Mouse (Mus musculus) regulatory T cell (primary cell): ENCODE data around the gene Atpaf1.

Experiments used
- in situ Hi-C: fragments of 300-600 bp; cut with MboI, MseI; formaldehyde crosslinking; loops from one replicate; pipeline ENCODE4 v1.15.1; 2025; ENCODE audit warnings: high pct_unique_total_duplicates

The Atpaf1 gene

DNA sequence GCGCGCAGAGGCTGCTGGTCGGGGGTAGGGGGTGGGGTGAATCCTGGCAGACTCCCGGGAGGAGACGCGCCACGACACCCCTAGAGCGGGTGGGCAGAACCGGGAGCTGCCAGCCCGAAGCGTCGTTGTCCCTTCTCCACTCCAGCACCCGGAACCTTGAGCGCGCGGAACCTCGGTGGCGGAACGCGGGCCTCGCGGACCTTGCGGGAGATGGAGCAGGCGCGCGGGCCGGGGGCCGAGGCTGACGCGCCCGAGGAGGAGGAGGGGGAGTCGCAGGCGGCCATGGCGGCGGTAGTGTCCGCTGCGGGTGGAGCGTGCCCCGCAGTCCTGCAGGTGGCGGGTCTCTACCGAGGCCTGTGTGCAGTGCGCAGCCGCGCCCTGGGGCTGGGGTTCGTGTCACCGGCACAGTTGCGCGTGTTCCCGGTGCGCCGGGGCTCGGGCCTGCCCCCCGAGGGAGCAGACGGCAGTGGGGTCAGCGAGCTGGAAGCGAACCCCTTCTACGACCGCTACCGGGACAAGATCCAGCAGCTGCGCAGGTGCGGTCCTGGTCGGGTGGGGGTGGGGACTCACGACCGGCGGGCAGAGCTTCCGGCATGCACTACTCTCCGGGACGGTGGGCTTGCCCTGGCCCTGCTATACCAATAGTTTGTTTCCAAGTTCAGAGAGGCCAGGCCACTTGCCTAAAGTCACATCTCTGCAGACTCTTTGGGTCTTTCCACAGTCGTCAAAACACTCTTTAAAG is at the start of gene Atpaf1:
TSS of gene Atpaf1 (plus strand) at position 44 of the 742 bp plus-strand sequence.
- in situ Hi-C loops = loop anchor here (5.0 kb wide), 2 partner anchors 43 to 47 kb away; no protein-coding TSS in a partner anchor

DNA sequence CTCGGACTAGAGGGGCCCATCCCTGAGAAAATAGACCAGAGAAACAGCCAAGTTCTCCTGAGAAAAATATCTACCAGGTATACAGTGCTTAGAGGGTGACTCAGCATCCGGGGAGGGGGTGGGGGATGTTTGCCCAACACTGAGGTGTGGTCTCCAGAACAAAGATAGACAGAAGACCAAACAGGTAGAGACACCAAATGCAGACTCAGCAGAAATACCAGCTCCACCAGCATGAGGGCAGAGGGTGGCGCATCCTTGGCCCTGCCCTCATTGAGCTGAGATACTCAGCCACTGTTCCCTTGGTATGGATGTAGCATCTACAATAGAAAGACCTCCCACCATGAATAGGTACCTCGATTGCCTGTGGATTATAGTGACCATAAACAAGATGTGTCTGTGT is 49.7 kb upstream of the Atpaf1 start:
- in situ Hi-C loops = loop anchor here (5.0 to 10.0 kb wide), 2 partner anchors 97 to 220 kb away; no protein-coding TSS in a partner anchor

DNA sequence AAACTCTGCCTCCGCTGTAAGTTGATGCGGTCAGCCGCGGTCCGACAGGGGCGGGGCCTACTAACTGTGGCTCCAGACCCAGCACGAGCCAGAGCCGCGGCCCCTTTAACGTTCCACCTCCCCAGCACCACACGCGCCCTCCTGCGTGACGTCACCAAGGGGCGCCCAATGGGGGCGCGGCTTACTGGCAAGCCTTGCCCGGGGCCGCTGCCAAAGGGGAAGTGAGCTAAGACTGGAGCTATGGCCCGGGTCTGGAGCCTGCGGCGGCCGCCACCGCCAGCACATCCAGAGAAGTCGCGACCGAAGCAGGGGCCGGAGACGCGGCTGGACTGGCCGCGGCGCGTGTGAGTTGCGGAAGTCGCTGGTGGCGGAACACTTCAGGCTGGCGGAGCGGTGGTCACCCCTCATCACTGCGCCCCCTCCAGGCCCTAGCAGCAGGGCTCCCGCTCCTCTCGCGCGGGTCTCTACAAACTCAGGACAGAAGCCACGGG is 47.0 kb upstream of the Atpaf1 start, which contains the start of gene Efcab14:
TSS of gene Efcab14 (plus strand) at position 194 of the 491 bp plus-strand sequence.
- in situ Hi-C loops = loop anchor here (5.0 to 10.0 kb wide), 2 partner anchors 95 to 217 kb away; no protein-coding TSS in a partner anchor

DNA sequence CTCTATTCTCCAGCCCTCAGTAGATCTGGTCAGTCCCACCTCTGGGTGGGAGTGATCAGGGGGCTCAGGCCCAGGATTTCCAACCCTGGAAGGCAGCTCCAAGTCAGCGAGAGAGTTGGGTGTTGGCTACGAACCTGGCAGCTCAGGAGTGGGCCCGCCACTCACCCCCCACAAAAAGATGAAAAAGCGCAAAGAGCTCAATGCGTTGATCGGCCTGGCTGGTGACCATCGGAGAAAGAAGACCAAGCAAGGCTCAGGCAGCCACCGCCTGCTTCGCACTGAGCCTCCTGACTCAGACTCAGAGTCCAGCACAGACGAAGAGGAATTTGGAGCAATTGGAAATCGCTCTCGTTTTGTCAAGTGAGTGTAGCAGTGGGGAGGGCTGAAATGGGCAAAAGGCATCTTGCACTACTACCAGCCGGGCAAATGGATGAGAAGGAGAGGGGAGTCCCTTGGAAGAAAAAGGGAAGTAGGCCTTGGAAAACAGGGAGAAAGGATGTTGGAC is 46.1 kb upstream of the Atpaf1 start:
- in situ Hi-C loops = loop anchor here (5.0 to 10.0 kb wide), 2 partner anchors 94 to 216 kb away; no protein-coding TSS in a partner anchor

DNA sequence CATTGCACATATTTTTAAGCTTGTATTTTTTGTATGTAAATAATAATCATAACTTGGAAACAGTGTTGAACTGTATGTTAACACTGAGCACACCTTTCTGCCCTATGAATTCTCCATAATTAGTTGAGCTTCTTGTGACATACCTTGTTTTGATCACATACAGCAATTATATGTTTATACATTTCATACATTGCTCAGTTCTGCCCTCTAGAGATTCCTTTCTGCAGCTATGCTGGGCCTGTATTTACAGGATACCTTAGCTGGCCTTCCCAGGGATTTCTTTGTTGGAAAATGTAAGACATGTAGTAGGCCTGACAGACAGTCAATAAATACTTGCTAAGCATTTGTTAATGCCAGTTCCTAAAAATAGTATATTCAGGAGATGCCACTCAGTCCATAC is 42.0 kb upstream of the Atpaf1 start:
- in situ Hi-C loops = loop anchor here (5.0 kb wide), 1 partner anchor 40 kb away; the partner anchor contains the start of genes Atpaf1 and Tex38

DNA sequence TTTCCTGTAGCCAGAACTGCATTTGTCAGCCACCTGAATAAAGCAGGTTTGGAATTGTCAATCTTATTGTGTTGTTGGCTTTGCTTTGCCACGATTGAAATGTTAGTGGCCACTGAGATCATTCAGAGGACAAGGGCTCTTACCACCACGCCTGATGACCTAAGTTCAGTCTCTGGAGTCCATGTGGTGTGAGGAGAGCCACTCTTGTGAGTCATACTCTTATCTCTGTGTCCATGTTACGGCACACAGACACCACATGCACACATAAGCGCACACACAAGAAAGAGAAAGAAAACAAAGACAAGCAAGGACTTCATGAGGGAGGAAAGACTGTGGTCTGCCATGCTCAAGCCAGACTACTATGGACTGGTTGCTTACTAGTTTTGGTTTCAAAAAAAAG is 41.5 kb upstream of the Atpaf1 start:
- in situ Hi-C loops = loop anchor here (5.0 kb wide), 1 partner anchor 39 kb away; the partner anchor contains the start of genes Atpaf1 and Tex38

DNA sequence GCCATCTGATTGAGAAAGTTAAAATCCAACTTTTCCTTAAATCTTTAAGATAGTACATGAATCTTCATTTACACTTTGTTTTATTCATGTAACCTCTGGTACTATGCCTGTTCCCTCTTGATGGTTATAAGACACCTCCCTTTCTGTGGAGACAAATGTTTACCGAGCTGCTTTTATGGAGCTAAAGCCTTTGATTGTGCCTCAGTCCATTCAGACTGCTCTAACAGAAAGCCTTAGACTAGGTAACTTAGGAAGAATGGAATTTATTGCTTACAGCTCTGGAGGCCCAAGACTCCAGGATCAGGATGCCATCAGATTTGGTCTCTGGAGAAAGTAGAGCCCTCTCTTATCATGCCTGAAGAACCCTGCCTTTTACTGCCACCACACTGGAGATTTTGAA is 36.4 kb upstream of the Atpaf1 start:
- in situ Hi-C loops = no loop called here

DNA sequence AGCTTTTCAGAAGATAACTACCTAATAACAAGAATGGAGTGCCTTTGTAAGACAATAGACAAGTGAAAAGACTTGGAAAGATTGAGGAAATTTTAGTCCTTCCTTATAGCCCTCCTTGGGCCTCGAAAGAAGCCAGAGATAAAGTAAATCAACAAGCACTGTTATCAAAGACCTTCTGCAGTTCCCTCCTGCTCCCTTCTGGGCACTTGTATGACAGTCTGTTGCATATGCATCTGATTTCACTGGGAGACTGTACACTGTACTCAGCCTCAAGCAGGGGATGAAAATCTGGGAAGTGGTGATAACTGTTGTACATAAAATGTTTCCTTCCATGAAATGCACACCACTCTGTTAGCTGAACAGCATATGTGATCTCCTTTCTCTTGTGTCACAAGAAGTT is 35.3 kb upstream of the Atpaf1 start:
- in situ Hi-C loops = no loop called here

DNA sequence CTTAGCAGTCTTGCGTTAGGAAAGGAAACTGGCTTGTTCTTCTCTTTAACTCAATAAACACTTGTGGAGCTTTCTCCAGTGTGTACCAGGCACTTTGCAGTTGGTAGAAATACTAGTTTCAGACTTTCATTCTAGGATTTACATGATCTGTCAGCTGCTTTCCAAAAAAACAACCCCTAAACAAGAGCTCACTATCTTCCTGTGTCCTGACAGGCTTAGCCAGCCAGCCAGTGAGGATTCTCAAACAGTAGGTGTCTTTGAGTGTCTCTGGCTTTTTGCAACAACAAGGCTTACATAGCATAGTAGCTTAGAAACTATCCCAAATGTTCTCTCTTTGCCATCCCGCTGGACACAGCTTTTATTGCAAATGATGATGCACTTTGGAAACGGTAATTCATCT is 30.5 kb upstream of the Atpaf1 start:
- in situ Hi-C loops = no loop called here

DNA sequence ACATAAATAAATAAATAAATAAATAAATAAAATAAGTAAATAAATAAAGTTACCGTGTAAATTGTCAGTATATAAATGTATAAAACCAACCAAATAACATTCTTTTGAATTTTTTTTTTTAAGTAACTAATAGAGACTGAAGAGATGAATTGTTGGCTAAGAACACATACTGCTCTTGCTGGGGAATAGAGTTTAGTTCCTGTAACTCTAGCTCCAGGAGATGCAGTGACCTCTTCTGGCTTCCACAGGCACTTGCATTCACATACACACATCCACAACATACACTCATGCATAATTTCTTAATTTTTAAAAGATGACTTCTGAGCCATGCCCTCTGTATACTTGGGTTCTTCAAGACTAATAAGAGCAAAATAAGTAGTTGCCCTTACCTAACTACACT is 29.8 kb upstream of the Atpaf1 start:
- in situ Hi-C loops = no loop called here

DNA sequence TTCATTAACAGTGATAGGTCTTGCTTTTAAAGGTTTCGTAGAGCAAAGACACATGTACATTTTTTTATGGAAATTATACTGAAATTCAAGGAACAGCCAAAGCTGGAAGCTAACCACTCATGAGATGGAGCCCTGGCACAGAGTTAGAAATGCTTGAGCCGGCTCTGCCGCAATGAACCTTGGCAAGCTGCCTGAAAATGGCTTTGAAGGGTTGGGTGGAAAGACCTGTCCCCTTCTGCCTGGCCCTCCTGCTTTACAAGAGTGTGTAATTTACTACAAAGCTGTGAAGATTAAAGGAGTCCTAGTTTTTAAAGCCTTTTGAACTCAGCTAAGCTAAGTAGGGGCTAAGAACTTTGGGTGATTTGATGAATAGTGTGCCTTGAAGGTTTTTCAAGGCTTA is 23.4 kb upstream of the Atpaf1 start:
- in situ Hi-C loops = no loop called here

DNA sequence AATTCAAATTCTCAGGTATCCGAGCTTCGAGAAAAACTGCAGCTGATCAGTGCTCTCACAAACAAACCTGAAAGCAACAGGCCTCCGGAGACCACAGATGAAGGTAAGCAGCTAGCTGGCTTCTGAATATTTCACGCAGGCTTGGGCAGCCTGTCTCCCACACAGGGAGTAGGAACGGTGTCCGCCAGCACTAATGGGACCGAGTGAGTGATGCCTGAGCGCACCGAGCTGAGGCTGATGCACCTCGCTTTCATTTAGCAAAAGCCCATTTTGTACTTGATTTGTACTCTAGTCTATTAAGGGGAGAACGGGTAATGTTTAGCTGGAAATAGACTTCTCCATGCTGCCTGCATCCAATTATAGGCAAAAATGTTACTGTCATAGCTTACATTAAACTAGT is 20.0 kb upstream of the Atpaf1 start:
- in situ Hi-C loops = no loop called here

DNA sequence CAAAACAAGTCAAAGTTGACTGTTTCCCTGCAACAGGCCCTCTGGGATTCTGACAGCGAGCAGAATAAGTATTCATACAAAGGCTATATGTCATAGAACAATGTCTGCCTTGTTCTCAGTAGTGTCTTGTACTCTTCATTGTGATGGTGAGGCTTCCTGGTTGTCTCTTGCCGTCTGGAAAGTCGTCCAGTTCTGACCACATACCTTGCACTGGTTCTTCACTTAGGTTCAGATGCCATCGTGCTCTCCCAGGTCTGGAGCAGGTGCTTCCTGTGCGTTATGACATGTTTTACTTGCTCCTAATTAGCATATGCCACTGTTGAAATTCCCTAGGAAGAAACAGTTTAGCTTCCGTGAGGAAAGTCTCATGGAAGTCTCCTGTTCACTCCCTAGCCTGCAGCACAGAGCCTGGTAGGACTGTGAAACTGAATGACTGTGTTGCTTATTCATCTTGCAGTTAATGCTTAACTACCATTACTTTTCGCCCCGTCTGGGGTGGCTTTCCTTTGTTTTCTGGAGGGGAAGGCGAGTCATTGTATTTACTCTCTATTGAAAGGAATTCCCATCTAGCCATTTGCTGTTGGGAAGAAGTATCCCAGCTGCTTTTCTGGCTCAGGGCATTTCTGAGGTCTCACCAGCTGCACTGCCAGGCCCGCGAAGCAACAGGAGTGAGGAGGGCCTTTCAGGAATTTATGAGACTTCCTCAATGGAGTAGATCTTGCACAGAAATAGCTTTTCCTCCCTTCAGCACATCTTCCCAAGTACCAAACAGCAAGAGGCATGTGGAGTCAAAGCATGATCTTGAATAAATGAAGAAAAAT is 16.8 kb upstream of the Atpaf1 start:
- in situ Hi-C loops = no loop called here

DNA sequence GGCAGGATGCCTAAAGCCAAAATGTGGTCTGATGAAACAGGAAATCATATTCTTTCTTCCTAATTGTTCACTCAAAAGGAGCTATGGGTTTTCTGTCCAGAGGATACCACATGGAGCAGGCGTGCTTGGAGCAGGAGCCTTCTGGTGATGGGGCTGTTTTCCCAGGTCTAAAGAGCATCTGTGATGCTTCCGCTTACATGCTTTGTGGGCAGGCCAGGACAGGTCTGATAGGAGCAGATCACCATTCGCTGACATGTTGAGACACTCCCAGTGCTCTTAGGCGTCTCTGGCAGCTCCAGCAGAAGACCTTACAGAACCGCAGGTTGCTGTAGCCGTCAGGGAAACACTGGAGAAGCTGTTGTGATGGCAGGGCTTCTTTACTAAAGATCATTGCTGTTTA is 9.6 kb upstream of the Atpaf1 start:
- in situ Hi-C loops = no loop called here

DNA sequence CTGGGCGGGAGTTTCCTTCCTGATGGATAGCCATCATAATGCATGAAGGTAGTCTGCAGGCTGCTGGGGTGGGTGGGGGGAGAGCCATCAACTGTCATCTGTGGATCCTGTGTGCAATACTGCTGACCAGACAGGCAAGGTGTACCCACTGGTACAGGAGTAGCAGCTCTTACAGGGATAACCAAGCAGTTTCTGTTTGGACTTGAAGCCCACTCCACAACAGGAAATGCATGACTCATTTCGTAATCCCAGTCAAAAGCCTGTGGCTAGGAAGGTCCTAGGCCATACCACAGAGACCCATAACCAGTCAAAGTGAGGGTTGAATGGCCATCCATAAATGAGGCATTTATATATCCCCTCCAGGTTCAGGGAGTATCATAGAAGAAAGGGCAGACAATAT is 7.0 kb upstream of the Atpaf1 start:
- in situ Hi-C loops = no loop called here

DNA sequence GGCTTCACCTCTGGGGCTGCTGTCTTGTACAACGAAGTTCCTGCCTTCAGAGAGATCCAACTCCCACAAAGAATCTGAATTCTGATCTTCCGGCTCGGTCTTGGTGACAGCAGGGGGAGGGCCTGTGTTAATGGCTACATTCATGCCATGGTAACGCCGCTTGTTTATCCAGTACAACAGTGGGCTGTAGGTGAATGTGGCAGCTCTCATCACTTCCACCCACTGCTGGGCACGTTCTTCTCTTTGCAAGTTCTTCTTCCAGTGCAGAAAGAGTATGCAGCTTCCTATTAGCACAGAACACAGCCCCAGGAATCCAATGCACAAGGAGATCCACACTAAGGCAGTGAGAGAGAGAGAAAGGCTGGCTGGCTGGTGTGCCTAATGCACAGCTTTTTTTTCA is 4.3 kb upstream of the Atpaf1 start:
- in situ Hi-C loops = loop anchor here (5.0 kb wide), 2 partner anchors 38 to 52 kb away; no protein-coding TSS in a partner anchor

DNA sequence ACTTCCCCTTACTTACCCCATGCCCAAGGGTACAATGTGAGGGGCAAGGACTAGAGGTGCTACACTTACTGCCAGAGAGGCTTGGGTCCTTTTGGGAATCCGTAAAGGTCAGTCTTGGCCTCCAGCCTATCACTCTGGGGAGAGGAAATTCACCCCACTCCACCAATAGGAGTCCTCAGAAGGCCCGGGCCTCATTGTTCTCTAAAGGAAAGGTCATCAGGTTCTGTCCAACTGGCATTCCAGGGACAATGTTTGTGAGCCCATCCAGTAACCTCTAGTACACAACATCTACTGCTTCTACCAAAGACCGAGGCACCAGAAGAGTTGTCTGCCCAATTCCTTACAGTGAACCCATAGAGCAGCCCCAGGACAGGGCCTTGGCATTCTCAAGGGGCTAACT is 3.7 kb upstream of the Atpaf1 start, which contains the start of gene Tex38:
TSS of gene Tex38 (minus strand) at position 101 of the 400 bp plus-strand sequence.
- in situ Hi-C loops = loop anchor here (5.0 kb wide), 2 partner anchors 39 to 51 kb away; no protein-coding TSS in a partner anchor

DNA sequence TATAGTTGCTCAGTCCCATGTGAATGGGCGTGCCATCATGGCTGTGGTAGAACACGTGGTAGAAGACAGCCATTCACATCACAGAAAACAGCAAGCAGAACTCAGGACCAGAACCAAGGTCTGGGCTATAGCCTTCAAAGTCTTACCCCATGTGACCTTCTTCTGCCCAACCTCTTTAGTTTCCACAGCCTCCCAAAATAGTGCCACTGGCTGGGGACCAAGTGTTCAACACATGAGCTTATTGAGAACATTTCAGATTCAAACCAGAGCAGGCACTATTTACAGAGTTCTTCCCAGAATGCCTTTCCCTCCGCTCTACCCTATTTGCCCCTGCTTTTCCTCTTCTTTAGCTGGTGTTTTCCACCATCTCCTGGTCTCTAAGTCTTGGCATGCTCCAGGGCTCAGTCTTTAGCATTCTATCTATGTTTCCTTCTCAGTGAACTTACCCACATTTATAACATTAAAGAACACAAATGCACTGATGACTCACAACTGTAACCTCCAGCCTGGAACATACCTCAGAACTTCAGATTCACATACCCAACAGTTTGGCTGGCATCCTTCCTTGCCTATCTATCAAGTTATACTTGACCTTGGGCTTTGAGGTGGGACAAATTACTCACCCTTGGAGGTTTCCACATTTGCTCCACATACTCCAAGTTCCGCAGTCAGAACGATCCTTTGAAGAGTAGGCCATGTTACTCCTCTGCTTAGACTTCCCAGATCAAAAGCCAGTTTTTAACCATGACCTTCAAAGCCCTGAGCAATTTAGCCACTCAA is 2.4 kb upstream of the Atpaf1 start:
- in situ Hi-C loops = loop anchor here (5.0 kb wide), 2 partner anchors 40 to 50 kb away; no protein-coding TSS in a partner anchor

DNA sequence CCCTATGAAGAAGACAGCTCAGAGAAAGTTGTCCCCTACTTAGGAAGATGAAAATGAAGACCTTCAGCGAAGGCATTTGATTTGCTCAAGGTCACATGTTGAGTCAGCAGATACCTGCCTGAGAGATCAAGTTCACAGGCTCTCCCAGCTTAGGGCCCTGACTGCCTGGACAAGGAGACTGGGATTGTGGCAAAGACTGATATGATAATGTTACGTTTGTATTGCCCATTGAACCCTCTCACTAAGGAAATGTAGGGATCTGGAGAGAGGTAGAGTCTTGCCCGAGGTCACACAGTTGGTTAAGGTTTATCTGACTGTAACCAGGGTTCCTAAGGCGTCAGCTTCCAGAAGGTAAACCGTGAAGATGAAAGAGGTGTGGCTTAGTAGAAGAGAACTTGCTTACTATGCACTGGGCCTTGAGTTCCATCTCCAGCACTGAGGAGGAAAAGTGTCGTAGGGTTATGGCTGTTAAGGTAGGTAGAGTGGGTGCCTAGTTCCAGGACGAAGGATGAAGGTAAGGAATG is 961 bp downstream of the Atpaf1 start:
- in situ Hi-C loops = no loop called here

DNA sequence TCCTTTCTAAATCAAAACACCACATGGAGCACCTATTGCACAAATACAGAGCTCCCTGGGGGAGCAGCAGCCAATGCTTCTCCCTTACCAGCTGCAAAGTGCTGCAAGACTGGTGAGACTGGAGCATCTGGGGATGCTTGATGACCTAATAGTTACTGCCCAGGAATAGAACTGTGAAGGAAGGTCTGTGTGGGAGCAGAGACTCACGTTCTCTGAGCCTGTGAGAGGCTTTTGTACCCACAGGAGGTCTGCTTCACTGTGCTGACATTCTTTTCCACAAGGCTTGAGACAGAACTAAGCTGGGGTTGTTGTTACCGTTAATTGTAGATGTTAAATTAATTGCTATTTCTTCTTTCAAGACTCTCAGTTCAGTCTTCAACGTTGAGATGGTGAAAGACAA is 6.3 kb downstream of the Atpaf1 start:
- in situ Hi-C loops = no loop called here

DNA sequence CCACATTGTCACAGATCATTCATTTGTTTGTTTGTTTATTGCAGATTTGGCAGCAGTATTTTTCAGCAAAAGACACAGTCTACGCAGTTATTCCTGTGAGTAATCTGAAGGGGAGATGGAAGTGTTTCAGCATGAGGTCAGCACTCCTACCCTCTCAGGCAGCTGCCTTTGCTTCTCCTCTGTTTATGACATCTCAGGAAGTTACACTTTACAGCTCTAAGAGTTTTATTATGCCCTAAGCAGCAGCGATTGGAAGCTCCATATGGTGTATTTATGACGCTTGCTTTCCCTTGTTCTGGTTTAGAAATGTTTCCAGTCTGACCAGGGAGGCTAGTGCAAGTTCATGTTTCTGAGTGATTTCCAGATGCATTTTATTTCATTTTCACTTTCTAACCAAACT is 10.7 kb downstream of the Atpaf1 start:
- in situ Hi-C loops = no loop called here
